8 mouse cellular contexts compared by ENCODE assay signal in the genomic region with DNA sequence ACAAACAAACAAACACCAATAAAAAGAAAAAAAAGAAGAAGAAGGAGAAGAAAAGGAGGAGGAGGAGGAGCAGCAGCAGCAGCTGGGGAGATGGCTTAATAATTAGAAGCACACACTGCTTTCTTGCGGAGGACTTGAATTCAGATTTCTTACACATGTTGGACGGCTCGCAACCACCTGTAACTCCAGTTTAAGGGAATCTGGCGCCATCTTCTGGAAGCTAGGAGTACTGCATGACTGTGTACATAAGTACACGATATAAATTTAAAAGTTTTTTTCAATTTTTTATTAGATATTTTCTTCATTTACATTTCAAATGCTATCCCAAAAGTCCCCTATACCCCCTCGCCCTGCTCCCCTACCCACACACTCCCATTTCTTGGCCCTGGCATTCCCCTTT. TPM values are rescaled to one million over a fixed set of nuclear protein-coding genes. Genes with fewer than 3 reads are reported as not detected.
DNase-seq lines count a peak whose midpoint lies in the region; ATAC-seq and TF ChIP-seq lines count a peak whose summit lies in the region.

No protein-coding gene starts in this region.

- no peaks in the 10 kb centered on the region for H3K27me3 ChIP-seq in kidney, embryonic 14.5 days (ENCODE audit: control insufficient read depth, insufficient read depth, low read length)

- H3K4me3 ChIP-seq in kidney, embryonic 14.5 days (ENCODE audit: low read length): no peak overlapping the region
- H3K4me3 ChIP-seq in left cerebral cortex, adult 2 months: no peak overlapping the region

- H3K9ac ChIP-seq in kidney, embryonic 14.5 days (ENCODE audit: low read depth, low read length): no peak overlapping the region

- no peaks in the 10 kb centered on the region for H3K9me3 ChIP-seq in kidney, embryonic 14.5 days (ENCODE audit: control insufficient read depth, low read length)

- no peak overlapping the region for H3K4me2 ChIP-seq in kidney, embryonic 14.5 days (replicated peaks; ENCODE audit: low read depth, low read length)

- 49% methylated on average over 6 of the region's 6 CpGs for WGBS in kidney, embryonic 14.5 days

- peak; percentile 14 for DNase-seq in kidney, adult 11 months
- peak; percentile 71 for DNase-seq in ES-CJ7 (ENCODE audit: low read depth, low spot score)
- peak; percentile 78 for DNase-seq in adrenal gland, postnatal 10 days
- DNase-seq in embryo, embryonic 9.5 days (ENCODE audit: extremely low spot score): peak; percentile 32
- peak; percentile 27 to 53 for DNase-seq in left cerebral cortex, adult 2 months (ENCODE audit: extremely low spot score in 1 of 2, low spot score in 2 of 2)
- DNase-seq in right cerebral cortex, adult 2 months (ENCODE audit: low spot score in 2 of 2): peak; percentile 43 to 57
- no peak for DNase-seq in yolk sac, embryonic 10.5 days (ENCODE audit: low spot score)

- H3K4me1 ChIP-seq in kidney, embryonic 14.5 days (ENCODE audit: control insufficient read depth, insufficient read depth, low read length): 0 out of 2 replicates have a peak, but pooled peaks cover 4% of the 10 kb centered on the region

- no peak for ATAC-seq in kidney, embryonic 14.5 days (ENCODE audit: low FRiP score, low TSS enrichment)

- peak; percentile 83 for TF ChIP-seq CTCF in left cerebral cortex, adult 2 months (IDR thresholded peaks at IDR 0.05)

- intact Hi-C loops in left cerebral cortex, adult 2 months (cut with DNase I): loop anchor here (1.0 to 2.0 kb wide), 2 partner anchors 44 to 91 kb away; no protein-coding TSS in a partner anchor

- no peak overlapping the region for H3K27ac ChIP-seq in kidney, embryonic 14.5 days (ENCODE audit: low read depth, low read length)
- no peak overlapping the region for H3K27ac ChIP-seq in left cerebral cortex, adult 2 months

- H3K36me3 ChIP-seq in kidney, embryonic 14.5 days (ENCODE audit: control insufficient read depth, insufficient read depth, low read length): no peaks in the 10 kb centered on the region

RNA-seq across cellular contexts. Expression of gene C2cd4a, which starts 29.9 kb away (rescaled TPM):
- polyA plus RNA-seq in kidney, embryonic 14.5 days (2014; fragmentation: Nextera tagmentation; extraction: Ambion mirVana): 1.3 and 2.7 TPM in 2 replicates
- under 1 TPM in 1 of 2 experiments, not detected in 1; 0.21 TPM for total RNA-seq in adrenal gland, postnatal 10 days (2021)
- total RNA-seq in left cerebral cortex, adult 2 months (2021): under 1 TPM in 1 of 2 experiments, not detected in 1; 0.26 TPM

RNA-seq across cellular contexts. Expression of gene Vps13c, which starts 38.0 kb away (rescaled TPM):
- 3.5 and 7.9 TPM in 2 replicates for polyA plus RNA-seq in kidney, embryonic 14.5 days (2014; fragmentation: Nextera tagmentation; extraction: Ambion mirVana)
- 10 to 100 TPM; 32.2 to 49.3 TPM for total RNA-seq in adrenal gland, postnatal 10 days (2021)
- 10 to 100 TPM; 82.2 to 83.8 TPM for total RNA-seq in left cerebral cortex, adult 2 months (2021)

RNA-seq across cellular contexts. Expression of gene C2cd4b, which starts 43.0 kb away (rescaled TPM):
- polyA plus RNA-seq in kidney, embryonic 14.5 days (2014; fragmentation: Nextera tagmentation; extraction: Ambion mirVana): 0.35 and 0.57 TPM in 2 replicates
- total RNA-seq in adrenal gland, postnatal 10 days (2021): 1 to 10 TPM; 1.5 to 1.9 TPM
- total RNA-seq in left cerebral cortex, adult 2 months (2021): 1 to 10 TPM; 4.0 to 4.6 TPM
